Mouse (Mus musculus): ENCODE measurements around the gene Aida. TPM values are rescaled to one million over a fixed set of nuclear protein-coding genes. Genes with fewer than 3 reads are reported as not detected.

The Aida gene
- polyA plus RNA-seq, 1 experiment from 2014 or later, result 36.9 TPM

- peak within 1 kb of the TSS; percentile 92 for H3K4me3 ChIP-seq (replicated peaks; ENCODE audit: low read depth, low read length)
- under 1% methylated on average over 50 of the region's 51 CpGs for WGBS
- 0 out of 2 replicates have a peak, but pooled peaks cover under 1% of the 10 kb centered on the region for H3K36me3 ChIP-seq (ENCODE audit: insufficient read depth, low read length)
- ATAC-seq (replicated peaks; ENCODE audit: low FRiP score, low read depth), result peak; percentile 98
- H3K4me1 ChIP-seq (replicated peaks; ENCODE audit: insufficient read depth, low read length), result peaks cover 7% of the 10 kb centered on the region
- no peaks in the 10 kb centered on the region for H3K27me3 ChIP-seq (ENCODE audit: insufficient read depth, low read length)
- peak; percentile 96 for DNase-seq (ENCODE audit: low spot score)
- no peaks in the 10 kb centered on the region for H3K9me3 ChIP-seq (replicated peaks; ENCODE audit: low read length)
- H3K27ac ChIP-seq, result peak within 1 kb of the TSS; percentile 77
- peak within 1 kb of the TSS; percentile 86 for H3K9ac ChIP-seq (ENCODE audit: low read depth, low read length)
- peak within 1 kb of the TSS; percentile 97 for H3K4me2 ChIP-seq (ENCODE audit: low read length)
- TF ChIP-seq CTCF (IDR thresholded peaks at IDR 0.05; ENCODE audit: low read depth), result no peak
Measured at GRCm38 (mm10) chr1:183369427-183370014, 73.1 kb downstream of the Aida start, which contains the start of gene Mia3. TSS of gene Mia3 (minus strand) at chr1:183369553.

- H3K4me2 ChIP-seq (ENCODE audit: low read length), result no peak overlapping the region
- DNase-seq (ENCODE audit: low spot score) (no peak), ATAC-seq (replicated peaks; ENCODE audit: low FRiP score, low read depth) (no peak)
- H3K27ac ChIP-seq, result no peak overlapping the region
- whole genome bisulfite sequencing, result 77% methylated on average over 5 of the region's 5 CpGs
- H3K4me1 ChIP-seq (replicated peaks; ENCODE audit: insufficient read depth, low read length), result no peaks in the 10 kb centered on the region
- H3K9me3 ChIP-seq (replicated peaks; ENCODE audit: low read length), result no peaks in the 10 kb centered on the region
- H3K9ac ChIP-seq (ENCODE audit: low read depth, low read length), result no peak overlapping the region
- H3K36me3 ChIP-seq (ENCODE audit: insufficient read depth, low read length), result no peaks in the 10 kb centered on the region
- no peak overlapping the region for H3K4me3 ChIP-seq (replicated peaks; ENCODE audit: low read depth, low read length)
- H3K27me3 ChIP-seq (ENCODE audit: insufficient read depth, low read length), result no peaks in the 10 kb centered on the region
- TF ChIP-seq CTCF (IDR thresholded peaks at IDR 0.05; ENCODE audit: low read depth), result peak; percentile 35; the same call in 1 of the 2 replicates
Measured at GRCm38 (mm10) chr1:183374728-183375127, 78.3 kb downstream of the Aida start.

Other genes starting within 250 kb of the Aida start
- 8.4 and 9.8 TPM in 2 replicates for gene Disp1, start 75.1 kb upstream of the Aida start, polyA plus RNA-seq (2015; fragmentation: Nextera tagmentation; extraction: Ambion mirVana)
- 43.7 and 47.0 TPM in 2 replicates for gene Brox, start 679 bp downstream of the Aida start, polyA plus RNA-seq (2015; fragmentation: Nextera tagmentation; extraction: Ambion mirVana)
- gene Mia3, start 73.0 kb downstream of the Aida start, polyA plus RNA-seq (2015; fragmentation: Nextera tagmentation; extraction: Ambion mirVana), result 60.8 and 61.9 TPM in 2 replicates
- gene Taf1a, start 92.4 kb downstream of the Aida start, polyA plus RNA-seq (2015; fragmentation: Nextera tagmentation; extraction: Ambion mirVana), result 12.1 and 13.0 TPM in 2 replicates
- gene Hhipl2, start 121.6 kb downstream of the Aida start, polyA plus RNA-seq (2015; fragmentation: Nextera tagmentation; extraction: Ambion mirVana), result 0.21 and 0.26 TPM in 2 replicates

Data from kidney, postnatal 0 days (tissue).